Mouse (Mus musculus) lung, postnatal 0 days (tissue): ENCODE results near the gene Ubn2.

ENCODE experiments used
- CTCF ChIP-seq: IDR thresholded peaks from 2 replicates; pipeline ENCODE4 v1.5.1; 2016; ENCODE audit warnings: antibody characterized with exemption, mild to moderate bottlenecking
- EP300 ChIP-seq: IDR thresholded peaks from 2 replicates; pipeline ENCODE4 v1.6.1; 2016; ENCODE audit warnings: antibody characterized with exemption, mild to moderate bottlenecking, control low read depth

- TF ChIP-seq CTCF (no peak), EP300 (no peak)
These were observed 81.5 kb downstream of the Ubn2 start for GRCm38 (mm10) chr6:38515201-38515600.
